Mouse (Mus musculus): ENCODE data around the gene Stat3.

GRCm38 (mm10) chr11:100914415-100914814, 24.9 kb downstream of the Stat3 start:
- no peak for TF ChIP-seq CTCF (IDR thresholded peaks at IDR 0.05; ENCODE audit: low read depth, low read length)
- TF ChIP-seq TAL1 (conservative IDR thresholded peaks at IDR 0.05; ENCODE audit: low read depth, low read length) = no peak
- no peak for TF ChIP-seq GATA1 (IDR thresholded peaks at IDR 0.05; ENCODE audit: borderline replicate concordance, low read length)
- no peak for TF ChIP-seq POLR2AphosphoS5 (IDR thresholded peaks at IDR 0.05; ENCODE audit: insufficient replicate concordance, low read depth, low read length)
- no peak for TF ChIP-seq GATA2 (IDR thresholded peaks at IDR 0.05; ENCODE audit: borderline replicate concordance, low read depth, low read length)

Measured in G1E (cell line).